Mouse (Mus musculus) large intestine, adult 2 months (tissue): ENCODE results near the gene Adgrg3. TPM values are rescaled to one million over a fixed set of nuclear protein-coding genes. Genes with fewer than 3 reads are reported as not detected.

Source experiments
- DNase-seq: peaks from one replicate; pipeline ENCODE4 v3.0.0-alpha.2; 2012; ENCODE audit warnings: low read depth, low spot score
- WGBS: fragments of 180-500 bp; shearing (Covaris S2); methylation state at CpG from one replicate; pipeline ENCODE4 v1.1.7; 2018; 5-methylcytosine and 5-hydroxymethylcytosine counted together
- polyA plus RNA-seq: library from polyadenylated mRNA; depleted of rRNA; stranded (reverse); fragments of >200 nt; gene quantifications from 2 replicates; pipeline ENCODE4 v1.2.3, GENCODE M21; 2012

Gene Adgrg3
- polyA plus RNA-seq, 1 experiment = 5.5 TPM

GRCm38 (mm10) chr8:94991454-94991994 is 26.0 kb upstream of the Adgrg3 start:
- WGBS = 73% methylated on average over 9 of the region's 9 CpGs

GRCm38 (mm10) chr8:94992010-94992409 is 25.5 kb upstream of the Adgrg3 start:
- no peak for DNase-seq
- WGBS = 77% methylated on average over 4 of the region's 4 CpGs

More at GRCm38 (mm10) chr8:94991454-94991994, 26.0 kb upstream of the Adgrg3 start:
- DNase-seq = no peak

GRCm38 (mm10) chr8:94992534-94992933 is 25.0 kb upstream of the Adgrg3 start:
- 61% methylated on average over 5 of the region's 5 CpGs for WGBS
- DNase-seq = no peak

GRCm38 (mm10) chr8:94992996-94993724 is 24.3 kb upstream of the Adgrg3 start:
- 63% methylated on average over 9 of the region's 9 CpGs for WGBS
- DNase-seq = no peak

- no peak for DNase-seq
- WGBS = 47% methylated on average over 14 of the region's 14 CpGs
Observed at GRCm38 (mm10) chr8:94994006-94994405, 23.5 kb upstream of the Adgrg3 start.

GRCm38 (mm10) chr8:94994510-94994909 is 23.0 kb upstream of the Adgrg3 start:
- WGBS = 58% methylated on average over 1 of the region's 1 CpGs

GRCm38 (mm10) chr8:94995336-94995893 is 22.1 kb upstream of the Adgrg3 start:
- 58% methylated on average over 5 of the region's 5 CpGs for WGBS
- DNase-seq = no peak

More at GRCm38 (mm10) chr8:94994510-94994909, 23.0 kb upstream of the Adgrg3 start:
- no peak for DNase-seq

- WGBS = 75% methylated on average over 12 of the region's 12 CpGs
Observed at GRCm38 (mm10) chr8:94996037-94996436, 21.5 kb upstream of the Adgrg3 start.

GRCm38 (mm10) chr8:94996899-94997856 is 20.3 kb upstream of the Adgrg3 start:
- no peak for DNase-seq
- 43% methylated on average over 6 of the region's 6 CpGs for WGBS

More at GRCm38 (mm10) chr8:94996037-94996436, 21.5 kb upstream of the Adgrg3 start:
- DNase-seq = no peak

- no peak for DNase-seq
- WGBS = 61% methylated on average over 6 of the region's 6 CpGs
Observed at GRCm38 (mm10) chr8:94997857-94998243, 19.6 kb upstream of the Adgrg3 start.

- DNase-seq = no peak
- WGBS = 67% methylated on average over 2 of the region's 2 CpGs
Observed at GRCm38 (mm10) chr8:94998431-94998830, 19.1 kb upstream of the Adgrg3 start.

GRCm38 (mm10) chr8:94999004-94999403 is 18.5 kb upstream of the Adgrg3 start:
- DNase-seq = no peak
- 80% methylated on average over 6 of the region's 6 CpGs for WGBS

- 39% methylated on average over 6 of the region's 6 CpGs for WGBS
- no peak for DNase-seq
Observed at GRCm38 (mm10) chr8:94999956-95000355, 17.5 kb upstream of the Adgrg3 start.

- DNase-seq = no peak
- WGBS = 15% methylated on average over 5 of the region's 5 CpGs
Observed at GRCm38 (mm10) chr8:95000684-95001083, 16.8 kb upstream of the Adgrg3 start.

- 76% methylated on average over 5 of the region's 5 CpGs for WGBS
- DNase-seq = no peak
Observed at GRCm38 (mm10) chr8:95001165-95001564, 16.3 kb upstream of the Adgrg3 start.

- 6% methylated on average over 7 of the region's 7 CpGs for whole genome bisulfite sequencing
- peak; percentile 76 for DNase-seq
Observed at GRCm38 (mm10) chr8:95001655-95002054, 15.8 kb upstream of the Adgrg3 start.

GRCm38 (mm10) chr8:95002089-95002655 is 15.3 kb upstream of the Adgrg3 start:
- no peak for DNase-seq
- 21% methylated on average over 8 of the region's 8 CpGs for WGBS

GRCm38 (mm10) chr8:95012442-95012919 is 5.0 kb upstream of the Adgrg3 start:
- DNase-seq = no peak
- WGBS = 85% methylated on average over 15 of the region's 15 CpGs

GRCm38 (mm10) chr8:95015866-95016265 is 1.6 kb upstream of the Adgrg3 start:
- DNase-seq = no peak
- WGBS = 74% methylated on average over 4 of the region's 4 CpGs
